Mouse (Mus musculus) 3T3-L1 (cell line): ENCODE measurements at regions not wholly inside any gene's neighbourhood (a gene's known extent, or its start where the extent isn't known, plus 50 kb on each side); places are given as distances from the start of the nearest gene placed in this dataset.

Experiments used
- DNase-seq: peaks from one replicate; pipeline ENCODE4 v3.0.0-alpha.2; 2015; ENCODE audit warnings: low read depth, low spot score

- no peak for DNase-seq
These were observed 157.0 kb upstream of the Six2 start for GRCm38 (mm10) chr17:85845059-85845458.

DNA sequence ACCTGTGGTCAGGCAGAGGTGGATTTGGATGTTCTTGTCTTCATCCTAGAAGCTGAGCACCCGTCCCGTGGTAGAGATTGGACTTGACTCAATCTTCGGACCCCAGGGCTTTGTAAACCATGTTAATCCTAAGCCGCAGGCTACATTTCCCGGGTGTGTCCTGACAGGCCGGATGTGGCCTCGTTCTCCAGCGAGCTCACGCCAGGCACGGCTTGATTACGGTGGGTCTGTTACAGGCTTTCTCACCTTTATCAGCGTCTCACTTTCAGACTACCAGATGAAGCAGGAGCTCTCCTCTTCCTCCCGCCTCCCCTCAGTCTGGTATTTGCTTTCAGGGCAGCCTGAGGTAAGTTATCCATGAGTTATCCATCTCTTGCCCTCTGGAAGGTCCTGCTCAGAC is 156.4 kb upstream of the Six2 start:
- no peak for DNase-seq

DNA sequence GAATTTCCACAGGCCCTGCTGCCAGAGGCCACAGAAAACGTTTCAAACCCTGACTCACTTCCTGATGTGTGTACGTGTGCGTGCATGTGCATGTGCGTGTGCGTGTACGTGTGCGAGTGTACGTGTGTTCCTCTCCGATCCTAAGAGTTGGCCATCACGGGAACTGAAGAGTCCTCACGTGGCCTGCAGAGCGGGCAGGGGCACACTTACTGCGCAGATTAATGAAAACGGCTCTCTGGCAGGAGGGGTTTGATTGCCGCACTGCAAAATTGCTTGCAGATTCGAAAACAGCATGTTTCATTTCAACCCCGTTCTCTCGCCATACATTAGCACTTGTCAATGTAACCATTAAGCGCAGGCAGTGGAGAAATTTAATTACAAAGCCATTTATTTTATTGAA is 135.0 kb upstream of the Six2 start:
- DNase-seq: no peak

DNA sequence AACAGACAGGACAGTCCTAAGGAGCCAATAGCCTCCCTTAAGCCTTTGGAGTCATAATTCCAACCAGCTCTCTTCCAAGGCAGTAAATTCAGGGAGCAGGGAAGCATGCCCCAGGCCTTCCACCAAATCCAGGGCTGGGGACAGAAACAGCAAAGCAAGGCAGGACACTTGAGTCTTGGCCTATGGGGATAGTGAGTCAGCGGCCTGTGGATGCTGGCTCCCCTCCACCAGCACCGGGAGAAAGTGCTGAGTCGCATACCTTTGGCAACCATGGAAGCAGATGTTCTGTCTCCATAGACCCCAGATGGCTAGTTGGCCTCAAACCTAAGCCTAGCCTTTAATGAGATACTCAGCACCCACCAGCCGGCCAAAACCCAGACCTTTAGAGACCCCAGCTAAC is 133.8 kb upstream of the Six2 start:
- peak; percentile 82 for DNase-seq

GRCm38 (mm10) chr17:85818098-85818855 is 130.2 kb upstream of the Six2 start:
- no peak for DNase-seq

- no peak for DNase-seq
These were observed 128.4 kb upstream of the Six2 start for GRCm38 (mm10) chr17:85816521-85816920.

GRCm38 (mm10) chr17:85816056-85816455 is 128.0 kb upstream of the Six2 start:
- DNase-seq: no peak

DNA sequence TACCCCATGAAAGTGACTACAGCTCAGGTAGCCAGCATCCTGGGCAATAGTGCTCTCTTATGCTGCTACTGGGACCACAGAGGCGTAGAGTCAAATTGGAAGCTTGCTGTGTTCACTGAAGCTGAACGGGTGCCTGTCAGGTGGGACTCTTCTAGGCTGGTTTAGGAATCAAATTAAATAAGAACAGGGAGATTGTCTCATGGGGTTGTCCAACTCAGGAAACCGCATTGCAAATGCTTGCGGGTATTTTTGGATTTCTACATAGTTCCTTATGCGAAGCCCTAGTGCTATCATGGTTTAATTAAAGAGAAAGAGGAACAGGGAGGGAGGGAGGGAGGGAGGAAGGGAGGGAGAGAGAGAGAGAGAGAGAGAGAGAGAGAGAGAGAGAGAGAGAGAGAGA is 120.5 kb upstream of the Six2 start:
- no peak for DNase-seq

GRCm38 (mm10) chr17:85805726-85806359 is 117.8 kb upstream of the Six2 start:
- peak; percentile 20 for DNase-seq

DNA sequence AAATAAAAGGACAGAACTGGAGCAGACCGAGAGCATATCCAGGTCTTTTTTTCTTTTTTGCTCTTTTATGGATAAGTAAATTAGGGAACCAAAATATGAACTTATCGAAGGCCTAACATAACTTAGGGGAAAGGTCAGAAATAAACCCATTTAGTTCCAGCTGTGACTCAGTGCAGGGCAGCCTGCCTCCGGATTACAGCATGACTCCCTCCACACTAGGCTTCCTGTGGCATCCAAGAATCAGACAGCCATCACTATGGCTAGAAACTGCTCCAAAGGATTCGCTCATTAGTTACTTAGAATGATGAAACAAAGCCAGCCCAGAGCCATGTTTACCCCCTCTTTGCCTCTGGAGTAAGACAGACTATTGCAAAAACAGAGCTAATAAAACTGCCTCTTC is 116.6 kb upstream of the Six2 start:
- peak; percentile 10 for DNase-seq

DNA sequence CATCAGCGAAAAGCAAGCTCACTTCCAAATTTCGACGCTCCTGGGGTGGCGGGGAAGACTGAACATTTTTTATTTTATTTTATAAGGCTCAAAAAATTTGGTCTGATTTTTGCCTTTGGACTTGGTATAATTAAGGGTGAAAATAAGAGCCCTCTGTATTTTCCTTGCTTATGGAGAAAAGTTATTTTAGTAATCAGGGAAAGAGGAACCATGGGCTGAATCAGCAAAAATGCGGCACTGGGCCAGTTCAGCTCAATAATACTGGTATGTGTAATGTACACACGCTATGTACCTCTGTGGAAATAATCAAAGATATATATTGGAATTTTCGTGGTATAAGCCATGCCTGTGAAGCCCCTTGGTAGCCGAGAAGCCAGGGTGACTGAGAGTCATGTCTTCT is 113.7 kb upstream of the Six2 start:
- DNase-seq: no peak

DNA sequence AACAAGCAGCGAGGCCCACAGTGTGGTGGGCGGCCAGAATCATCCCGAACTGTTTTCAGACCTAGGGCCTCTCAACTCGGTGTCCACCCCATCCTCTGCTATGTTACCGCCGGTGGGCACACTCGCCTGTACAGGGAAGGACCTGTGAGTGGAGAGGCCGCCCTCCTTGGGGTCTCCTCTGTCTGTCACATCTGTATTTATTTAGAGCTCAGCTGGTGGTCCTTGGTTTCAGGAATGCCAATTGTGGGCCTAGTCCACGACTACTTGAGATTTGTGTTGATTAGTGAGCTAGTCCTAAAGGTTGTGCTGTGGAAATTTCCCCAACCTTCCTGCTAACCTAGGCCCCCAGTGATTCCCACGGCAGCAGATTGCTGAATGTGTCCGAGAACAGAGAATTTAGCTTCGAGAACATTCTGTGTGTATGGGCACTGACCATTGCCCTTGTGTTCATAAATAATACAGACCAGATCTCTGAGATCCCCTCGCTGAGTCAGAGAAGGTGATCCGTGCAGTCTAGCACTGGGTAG is 113.1 kb upstream of the Six2 start:
- no peak for DNase-seq

DNA sequence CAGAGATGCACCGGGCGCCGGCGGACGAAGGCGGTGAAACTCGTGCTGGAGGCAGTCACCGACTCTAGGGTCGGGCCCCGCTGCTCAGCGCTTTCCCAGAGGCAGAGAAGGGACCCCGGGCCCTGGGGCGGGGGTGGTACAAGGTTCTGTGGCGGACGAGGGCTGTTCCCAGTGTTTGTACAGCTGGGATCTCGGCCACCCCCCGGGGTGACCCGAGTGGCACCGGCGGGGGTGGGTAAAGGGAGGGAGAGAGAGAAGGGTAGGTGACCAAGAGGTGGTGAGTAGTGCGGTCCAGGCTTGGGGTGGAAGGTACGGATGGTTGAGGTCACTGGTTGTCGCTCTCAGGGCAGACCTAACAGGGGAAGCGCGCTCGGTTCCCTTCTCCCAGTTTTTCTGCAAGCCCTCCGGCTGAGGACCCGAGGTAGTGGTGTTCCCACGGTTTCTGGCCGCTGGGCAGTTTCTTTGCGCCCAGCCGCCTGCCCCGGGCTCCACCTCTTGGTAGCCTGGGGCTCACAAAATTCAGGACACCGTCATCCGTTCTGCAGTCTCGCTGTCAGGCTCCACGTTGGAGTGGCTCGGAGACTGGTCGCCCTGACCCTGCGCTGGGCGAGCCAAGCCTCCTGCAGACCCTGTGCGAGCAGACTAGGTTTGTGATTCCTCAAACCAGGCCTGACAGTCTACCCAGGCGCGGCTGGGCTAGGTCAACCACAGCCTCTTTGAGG is 112.4 kb upstream of the Six2 start:
- DNase-seq: no peak

DNA sequence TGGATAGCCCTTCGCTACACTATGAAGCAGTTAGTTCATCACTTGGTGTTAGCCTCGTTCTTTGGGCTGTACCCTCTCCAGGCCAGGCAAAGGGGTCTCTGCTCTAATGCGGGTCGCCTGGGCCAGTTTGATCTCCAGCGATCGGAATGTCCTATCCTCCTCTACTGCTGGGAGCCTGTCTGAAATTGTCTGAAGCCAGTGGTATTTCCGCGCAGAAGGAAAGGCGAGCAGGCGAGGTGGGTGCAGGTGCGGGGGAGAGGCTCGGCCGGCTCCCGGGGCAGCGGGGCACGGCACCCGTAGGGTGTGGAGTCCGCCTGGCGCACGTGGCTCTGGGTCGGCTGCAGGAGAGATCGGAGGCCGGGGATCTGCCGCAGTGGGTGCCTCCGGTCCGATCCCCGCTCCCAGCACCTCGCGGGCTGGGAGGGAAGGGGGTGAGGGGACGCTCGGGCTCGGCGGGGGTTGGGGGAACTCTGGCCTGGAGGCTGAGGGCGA is 111.8 kb upstream of the Six2 start:
- DNase-seq: no peak

- no peak for DNase-seq
These were observed 111.2 kb upstream of the Six2 start for GRCm38 (mm10) chr17:85799081-85799864.

- DNase-seq: no peak
These were observed 109.7 kb upstream of the Six2 start for GRCm38 (mm10) chr17:85797755-85798154.

DNA sequence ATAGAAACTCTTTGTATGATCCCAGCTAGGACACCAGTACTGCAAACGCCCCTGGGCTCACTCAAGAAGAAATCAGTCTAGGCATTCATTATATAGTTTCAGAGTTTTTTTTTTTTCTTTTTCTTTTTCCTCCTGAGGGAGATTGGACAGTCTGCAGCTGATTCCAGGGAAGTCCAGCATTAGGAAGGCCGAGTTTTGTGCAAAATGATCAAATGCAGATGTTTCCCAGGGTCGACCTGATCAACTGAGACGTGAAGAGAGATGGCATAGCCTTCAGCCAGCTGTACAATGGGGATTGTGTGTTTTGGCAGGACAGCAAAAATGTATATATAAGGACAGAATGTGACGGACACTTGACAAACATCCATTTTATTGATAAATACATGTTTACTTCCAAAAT is 107.7 kb upstream of the Six2 start:
- no peak for DNase-seq

- no peak for DNase-seq
These were observed 97.7 kb upstream of the Six2 start for GRCm38 (mm10) chr17:85785625-85786294.

GRCm38 (mm10) chr17:85780477-85780876 is 92.4 kb upstream of the Six2 start:
- no peak for DNase-seq

GRCm38 (mm10) chr17:85776876-85777275 is 88.8 kb upstream of the Six2 start:
- DNase-seq: no peak

DNA sequence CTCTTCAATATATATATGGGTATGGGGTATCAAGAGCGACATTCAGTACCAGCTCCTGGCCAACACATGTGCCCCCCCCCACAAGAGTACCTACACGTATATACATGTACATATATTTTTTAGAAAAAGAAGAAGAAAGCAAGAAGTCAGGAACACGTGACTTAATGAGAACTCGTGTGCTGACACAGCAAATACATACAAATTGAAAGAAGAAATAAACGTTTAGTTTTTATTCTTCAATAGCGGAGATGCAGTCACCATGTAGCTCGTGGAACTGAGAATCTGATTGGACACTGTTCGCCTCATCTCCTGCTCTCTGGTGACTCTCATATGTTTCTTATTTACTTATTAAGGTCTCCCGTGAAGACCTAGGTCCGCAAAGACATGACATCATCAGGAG is 80.3 kb upstream of the Six2 start:
- no peak for DNase-seq
